In genomic region chr13:13471334-13471757, GRCm38 (mm10) we compare ENCODE assay signal across 21 mouse cellular contexts. TPM values are rescaled to one million over a fixed set of nuclear protein-coding genes. Genes with fewer than 3 reads are reported as not detected.
DNase-seq lines count a peak whose midpoint lies in the region; ATAC-seq lines count a peak whose summit lies in the region.
"Had no signal": no experiment of that assay in that cellular context is flagged by ENCODE, and none has a peak within 500 bp of the region (broad histone marks: within the 10 kb centered on the region; RNA-seq: fewer than 3 reads in every experiment).

No protein-coding gene starts in this region.

- H3K4me1 ChIP-seq in forebrain, embryonic 14.5 days (ENCODE audit: control insufficient read depth, insufficient read depth, low read length): no peaks in the 10 kb centered on the region
- H3K4me1 ChIP-seq in forebrain, embryonic 12.5 days: no peaks in the 10 kb centered on the region
- peaks cover 3% of the 10 kb centered on the region; the same call in 1 of the 2 replicates for H3K4me1 ChIP-seq in liver, embryonic 16.5 days (ENCODE audit: control insufficient read depth, low read depth, low read length)
- no peaks in the 10 kb centered on the region for H3K4me1 ChIP-seq in forebrain, embryonic 16.5 days (replicated peaks; ENCODE audit: control insufficient read depth, insufficient read depth, low read length)
- H3K4me1 ChIP-seq: embryonic facial prominence, embryonic 13.5 days; hindbrain, embryonic 15.5 days; limb, embryonic 15.5 days; stomach, embryonic 15.5 days had no signal

- peak; percentile 62 for DNase-seq in forebrain, embryonic 14.5 days (ENCODE audit: low spot score)
- DNase-seq in liver (no peak), 416B (ENCODE audit: low read depth) (peak; percentile 15)
- DNase-seq in urinary bladder, postnatal 36 days (ENCODE audit: low spot score in 2 of 2): no peak
- DNase-seq: adrenal gland, postnatal 10 days; cerebellum, adult 11 months; cerebellum, postnatal 10 days; gastrocnemius, postnatal 14 days; heart, adult 2 months; heart, postnatal 36 days; kidney, adult 11 months; kidney, postnatal 14 days; right cerebral cortex, postnatal 25 days had no signal

- WGBS in forebrain, embryonic 14.5 days: 78% methylated on average over 3 of the region's 3 CpGs
- WGBS in forebrain, embryonic 12.5 days: 86% methylated on average over 3 of the region's 3 CpGs
- 37% methylated on average over 3 of the region's 3 CpGs for WGBS in liver, embryonic 16.5 days (ENCODE audit: insufficient replicate concordance)
- 65% methylated on average over 3 of the region's 3 CpGs for WGBS in forebrain, embryonic 16.5 days

- no peaks in the 10 kb centered on the region for H3K27me3 ChIP-seq in forebrain, embryonic 14.5 days (replicated peaks; ENCODE audit: control insufficient read depth, insufficient read depth, low read length)
- H3K27me3 ChIP-seq in forebrain, embryonic 12.5 days: no peaks in the 10 kb centered on the region
- no peaks in the 10 kb centered on the region for H3K27me3 ChIP-seq in liver, embryonic 16.5 days (ENCODE audit: control insufficient read depth, insufficient read depth, low read depth, low read length)
- no peaks in the 10 kb centered on the region for H3K27me3 ChIP-seq in forebrain, embryonic 16.5 days (replicated peaks; ENCODE audit: control insufficient read depth, insufficient read depth, low read length)
- H3K27me3 ChIP-seq: embryonic facial prominence, embryonic 13.5 days; hindbrain, embryonic 15.5 days; limb, embryonic 15.5 days; stomach, embryonic 15.5 days had no signal

- H3K4me2 ChIP-seq in forebrain, embryonic 14.5 days (ENCODE audit: low read length): no peak overlapping the region
- H3K4me2 ChIP-seq in forebrain, embryonic 12.5 days: no peak overlapping the region
- H3K4me2 ChIP-seq in liver, embryonic 16.5 days (ENCODE audit: low read depth, low read length): no peak overlapping the region
- H3K4me2 ChIP-seq in forebrain, embryonic 16.5 days (ENCODE audit: low read length): no peak overlapping the region
- H3K4me2 ChIP-seq: embryonic facial prominence, embryonic 13.5 days; hindbrain, embryonic 15.5 days; limb, embryonic 15.5 days; stomach, embryonic 15.5 days had no signal

- no peak overlapping the region for H3K4me3 ChIP-seq in forebrain, embryonic 14.5 days (ENCODE audit: low read depth, low read length)
- no peak overlapping the region for H3K4me3 ChIP-seq in forebrain, embryonic 12.5 days (replicated peaks)
- no peak overlapping the region for H3K4me3 ChIP-seq in liver, embryonic 16.5 days (ENCODE audit: low read depth, low read length)
- H3K4me3 ChIP-seq in forebrain, embryonic 16.5 days (replicated peaks; ENCODE audit: low read length): no peak overlapping the region
- H3K4me3 ChIP-seq: embryonic facial prominence, embryonic 13.5 days; heart, adult 2 months; hindbrain, embryonic 15.5 days; limb, embryonic 15.5 days; stomach, embryonic 15.5 days had no signal

- no peak overlapping the region for H3K27ac ChIP-seq in forebrain, embryonic 14.5 days (ENCODE audit: low read depth, low read length)
- no peak overlapping the region for H3K27ac ChIP-seq in forebrain, embryonic 12.5 days
- H3K27ac ChIP-seq in liver, embryonic 16.5 days (ENCODE audit: low read length): no peak overlapping the region
- no peak overlapping the region for H3K27ac ChIP-seq in forebrain, embryonic 16.5 days (ENCODE audit: low read length)
- H3K27ac ChIP-seq: embryonic facial prominence, embryonic 13.5 days; heart, adult 2 months; hindbrain, embryonic 15.5 days; limb, embryonic 15.5 days; stomach, embryonic 15.5 days had no signal

- H3K36me3 ChIP-seq in forebrain, embryonic 14.5 days (ENCODE audit: control insufficient read depth, insufficient read depth, low read length): no peaks in the 10 kb centered on the region
- no peaks in the 10 kb centered on the region for H3K36me3 ChIP-seq in forebrain, embryonic 12.5 days (replicated peaks)
- H3K36me3 ChIP-seq in liver, embryonic 16.5 days (ENCODE audit: control insufficient read depth, insufficient read depth): no peaks in the 10 kb centered on the region
- H3K36me3 ChIP-seq in forebrain, embryonic 16.5 days (ENCODE audit: control insufficient read depth, insufficient read depth): no peaks in the 10 kb centered on the region
- H3K36me3 ChIP-seq: hindbrain, embryonic 15.5 days had no signal

- no peak overlapping the region for H3K9ac ChIP-seq in forebrain, embryonic 14.5 days (ENCODE audit: low read length)
- H3K9ac ChIP-seq in forebrain, embryonic 12.5 days: no peak overlapping the region
- H3K9ac ChIP-seq in liver, embryonic 16.5 days (ENCODE audit: low read depth, low read length): no peak overlapping the region
- H3K9ac ChIP-seq in forebrain, embryonic 16.5 days (replicated peaks; ENCODE audit: low read depth, low read length): no peak overlapping the region
- H3K9ac ChIP-seq: embryonic facial prominence, embryonic 13.5 days; hindbrain, embryonic 15.5 days; limb, embryonic 15.5 days; stomach, embryonic 15.5 days had no signal

- ATAC-seq in forebrain, embryonic 14.5 days: peak; percentile 52; the same call in 1 of the 2 replicates
- no peak for ATAC-seq in forebrain, embryonic 12.5 days (ENCODE audit: low FRiP score)
- ATAC-seq in liver, embryonic 16.5 days (ENCODE audit: low read depth): peak; percentile 54; the same call in 1 of the 2 replicates
- ATAC-seq in forebrain, embryonic 16.5 days: peak; percentile 40; the same call in 1 of the 2 replicates
- no peak for ATAC-seq in megakaryocyte progenitor cell, adult 5-6 weeks (replicated peaks; ENCODE audit: poor library complexity)

- H3K9me3 ChIP-seq in forebrain, embryonic 14.5 days (replicated peaks; ENCODE audit: control insufficient read depth, low read length): no peaks in the 10 kb centered on the region
- no peaks in the 10 kb centered on the region for H3K9me3 ChIP-seq in forebrain, embryonic 12.5 days
- H3K9me3 ChIP-seq in liver, embryonic 16.5 days (replicated peaks; ENCODE audit: control insufficient read depth, low read length): no peaks in the 10 kb centered on the region
- no peaks in the 10 kb centered on the region for H3K9me3 ChIP-seq in forebrain, embryonic 16.5 days (ENCODE audit: control insufficient read depth, low read length)
- H3K9me3 ChIP-seq: embryonic facial prominence, embryonic 13.5 days; hindbrain, embryonic 15.5 days; limb, embryonic 15.5 days; stomach, embryonic 15.5 days had no signal

RNA-seq across cellular contexts. Expression of gene Nid1, which starts 34.0 kb away (rescaled TPM):
- polyA plus RNA-seq in forebrain, embryonic 14.5 days (2014; fragmentation: Nextera tagmentation; extraction: Ambion mirVana): 20.8 and 23.5 TPM in 2 replicates
- polyA plus RNA-seq in forebrain, embryonic 12.5 days (2016; fragmentation: Nextera tagmentation; extraction: Ambion mirVana): 32.0 and 32.4 TPM in 2 replicates
- polyA plus RNA-seq in liver, embryonic 16.5 days (2015; fragmentation: Nextera tagmentation; extraction: Ambion mirVana): 32.1 and 37.8 TPM in 2 replicates
- polyA plus RNA-seq in forebrain, embryonic 16.5 days (2015; fragmentation: Nextera tagmentation; extraction: Ambion mirVana): 20.7 and 28.4 TPM in 2 replicates
- not detected in 2 replicates for total RNA-seq in megakaryocyte progenitor cell, adult 5-6 weeks (2015)
- under 0.01 TPM in 1 of 2 replicates, not detected in the other for total RNA-seq in megakaryocyte progenitor cell, adult 5-6 weeks (2017)

Comparison
In these comparisons a context has a peak if more than half of its experiments do, and no peak if none do; other contexts are left out.
1. ATAC-seq: peak in forebrain, embryonic 14.5 days (single experiment), liver, embryonic 16.5 days (single experiment) and forebrain, embryonic 16.5 days (single experiment); none in forebrain, embryonic 12.5 days (single experiment) and megakaryocyte progenitor cell, adult 5-6 weeks (single experiment).
2. DNase-seq: peak in forebrain, embryonic 14.5 days (single experiment) and 416B (single experiment); none in liver (single experiment) and urinary bladder, postnatal 36 days (0 of 2).